Comparison of ENCODE assay signal across 26 mouse cellular contexts in genomic region chr1:185431998-185432317, GRCm38 (mm10). TPM values are rescaled to one million over a fixed set of nuclear protein-coding genes. Genes with fewer than 3 reads are reported as not detected.
DNase-seq lines count a peak whose midpoint lies in the region; ATAC-seq and TF ChIP-seq lines count a peak whose summit lies in the region.
"Had no signal": no experiment of that assay in that cellular context is flagged by ENCODE, and none has a peak within 500 bp of the region (broad histone marks: within the 10 kb centered on the region; RNA-seq: fewer than 3 reads in every experiment).

No protein-coding gene starts in this region.

- DNase-seq in intestine, embryonic 14.5 days (ENCODE audit: low spot score) = no peak
- DNase-seq in left cerebral cortex, postnatal 10 days (ENCODE audit: extremely low spot score in 1 of 2, low spot score in 2 of 2) = no peak
- DNase-seq in lung, postnatal 10 days = no peak
- no peak for DNase-seq in cerebellum, postnatal 36 days
- no peak for DNase-seq in layer of hippocampus, adult 18-20 months (ENCODE audit: low spot score in 2 of 2)
- DNase-seq: adrenal gland, adult 8-10 months; adrenal gland, postnatal 14 days; adrenal gland, postnatal 36 days; B cell, adult 2 months; cerebellum, adult 18-20 months; cerebellum, adult 8-10 months; cerebellum, adult 9-11 months; cerebellum, postnatal 14 days; forebrain, postnatal 0 days had no signal

- intact Hi-C loops in left cerebral cortex, postnatal 10 days (cut with DNase I) = no loop called here

- no peak overlapping the region for H3K4me2 ChIP-seq in intestine, embryonic 14.5 days (ENCODE audit: low read length)
- H3K4me2 ChIP-seq in intestine, embryonic 16.5 days (ENCODE audit: low read depth, low read length) = peak overlapping the region; percentile 28; the same call in 1 of the 2 replicates
- H3K4me2 ChIP-seq in myocyte (ENCODE audit: low read depth) = no peak overlapping the region
- H3K4me2 ChIP-seq: embryonic facial prominence, embryonic 12.5 days; forebrain, embryonic 13.5 days; forebrain, embryonic 15.5 days had no signal

- no peak overlapping the region for H3ac ChIP-seq in myocyte (ENCODE audit: control insufficient read depth, insufficient read length)

- H3K9ac ChIP-seq in intestine, embryonic 14.5 days (ENCODE audit: low read length) = no peak overlapping the region
- no peak overlapping the region for H3K9ac ChIP-seq in intestine, embryonic 16.5 days (ENCODE audit: low read depth, low read length)
- H3K9ac ChIP-seq: embryonic facial prominence, embryonic 12.5 days; forebrain, embryonic 13.5 days; forebrain, embryonic 15.5 days; forebrain, postnatal 0 days had no signal

- no peaks in the 10 kb centered on the region for H3K27me3 ChIP-seq in intestine, embryonic 14.5 days (replicated peaks; ENCODE audit: control insufficient read depth, insufficient read depth, low read length)
- H3K27me3 ChIP-seq in intestine, embryonic 16.5 days (replicated peaks; ENCODE audit: control insufficient read depth, insufficient read depth, low read length) = no peaks in the 10 kb centered on the region
- no peaks in the 10 kb centered on the region for H3K27me3 ChIP-seq in myocyte (ENCODE audit: control insufficient read depth, insufficient read depth, insufficient read length)
- H3K27me3 ChIP-seq: CH12.LX; embryonic facial prominence, embryonic 12.5 days; forebrain, embryonic 13.5 days; forebrain, embryonic 15.5 days; Patski had no signal

- peak; percentile 50; the same call in 1 of the 2 replicates for ATAC-seq in intestine, embryonic 14.5 days (replicated peaks; ENCODE audit: low FRiP score, low TSS enrichment, low read depth)
- no peak for ATAC-seq in intestine, embryonic 16.5 days
- ATAC-seq: activated CD4-positive, CD25-positive, alpha-beta regulatory T cell, adult 4 months; CD4-positive, CD25-positive, alpha-beta regulatory T cell, adult 4 months; forebrain, embryonic 13.5 days; forebrain, embryonic 15.5 days; forebrain, postnatal 0 days; Patski had no signal

- H3K4me1 ChIP-seq in intestine, embryonic 14.5 days (replicated peaks; ENCODE audit: control insufficient read depth, insufficient read depth, low read length) = no peaks in the 10 kb centered on the region
- 0 out of 2 replicates have a peak, but pooled peaks cover 4% of the 10 kb centered on the region for H3K4me1 ChIP-seq in intestine, embryonic 16.5 days (ENCODE audit: control insufficient read depth, insufficient read depth, low read length)
- H3K4me1 ChIP-seq: embryonic facial prominence, embryonic 10.5 days; embryonic facial prominence, embryonic 12.5 days had no signal

- H3K79me2 ChIP-seq in myocyte (ENCODE audit: control insufficient read depth, insufficient read depth) = no peaks in the 10 kb centered on the region

- no peak overlapping the region for H3K4me3 ChIP-seq in intestine, embryonic 14.5 days (ENCODE audit: low read depth, low read length)
- peak overlapping the region; percentile 7; the same call in 1 of the 2 replicates for H3K4me3 ChIP-seq in intestine, embryonic 16.5 days (ENCODE audit: low read length)
- H3K4me3 ChIP-seq in myocyte = no peak overlapping the region
- H3K4me3 ChIP-seq: embryonic facial prominence, embryonic 10.5 days; embryonic facial prominence, embryonic 12.5 days; forebrain, embryonic 13.5 days; forebrain, embryonic 15.5 days had no signal

- 73% methylated on average over 13 of the region's 13 CpGs for WGBS in intestine, embryonic 14.5 days
- 62% methylated on average over 13 of the region's 13 CpGs for WGBS in intestine, embryonic 16.5 days

- no peaks in the 10 kb centered on the region for H3K9me3 ChIP-seq in intestine, embryonic 14.5 days (ENCODE audit: control insufficient read depth, low read length)
- H3K9me3 ChIP-seq in intestine, embryonic 16.5 days (ENCODE audit: control insufficient read depth, low read length) = no peaks in the 10 kb centered on the region
- H3K9me3 ChIP-seq: embryonic facial prominence, embryonic 10.5 days; embryonic facial prominence, embryonic 12.5 days; forebrain, embryonic 13.5 days; forebrain, embryonic 15.5 days; G1E had no signal

- TF ChIP-seq POLR2A in myocyte (IDR thresholded peaks at IDR 0.05; ENCODE audit: insufficient read length, low read depth) = peak; percentile 20

- no peak overlapping the region for H3K27ac ChIP-seq in intestine, embryonic 14.5 days (ENCODE audit: low read depth)
- H3K27ac ChIP-seq in intestine, embryonic 16.5 days (ENCODE audit: low read length) = no peak overlapping the region
- H3K27ac ChIP-seq: embryonic facial prominence, embryonic 10.5 days; embryonic facial prominence, embryonic 12.5 days; forebrain, embryonic 13.5 days; forebrain, embryonic 15.5 days had no signal

- peaks cover 24% of the 10 kb centered on the region for H3K36me3 ChIP-seq in intestine, embryonic 14.5 days (ENCODE audit: control insufficient read depth, insufficient read depth, low read length)
- peaks cover 3% of the 10 kb centered on the region; the same call in 1 of the 2 replicates for H3K36me3 ChIP-seq in intestine, embryonic 16.5 days (ENCODE audit: control insufficient read depth, insufficient read depth, low read length)
- H3K36me3 ChIP-seq in myocyte (ENCODE audit: control insufficient read depth, insufficient read depth) = peaks cover 32% of the 10 kb centered on the region

TF ChIP-seq in myocyte, 11 proteins besides CTCF, POLR2A, EP300 and RAD21:
- TF ChIP-seq MAX (IDR thresholded peaks at IDR 0.05; ENCODE audit: low read depth) (no peak), POLR2AphosphoS2 (IDR thresholded peaks at IDR 0.05; ENCODE audit: insufficient read length, low read depth) (peak; percentile 66)

RNA-seq across cellular contexts. Expression of gene Slc30a10, which starts 22.7 kb away (rescaled TPM):
- polyA plus RNA-seq in intestine, embryonic 14.5 days (2014; fragmentation: Nextera tagmentation; extraction: Ambion mirVana) = 1.1 and 1.2 TPM in 2 replicates
- 3.0 and 3.7 TPM in 2 replicates for polyA plus RNA-seq in intestine, embryonic 16.5 days (2015; fragmentation: Nextera tagmentation; extraction: Ambion mirVana)
- polyA plus RNA-seq in myocyte (2012; fragmentation: generic; extraction: Trizol) = not detected
- 10 to 100 TPM; 13.5 to 16.0 TPM for total RNA-seq in left cerebral cortex, postnatal 10 days (2021)
- 1 to 10 TPM; 7.1 to 7.7 TPM for total RNA-seq in layer of hippocampus, adult 18-20 months (2021)
- total RNA-seq: adrenal gland, adult 18-20 months; adrenal gland, adult 8-10 months; CH12.LX had no signal
- polyA plus RNA-seq: activated CD4-positive, CD25-positive, alpha-beta regulatory T cell, adult 4 months; CD4-positive, CD25-positive, alpha-beta regulatory T cell, adult 4 months; Patski had no signal
